Mouse (Mus musculus): ENCODE measurements at regions not wholly inside any gene's neighbourhood (a gene's known extent, or its start where the extent isn't known, plus 50 kb on each side); places are given as distances from the start of the nearest gene placed in this dataset.

DNA sequence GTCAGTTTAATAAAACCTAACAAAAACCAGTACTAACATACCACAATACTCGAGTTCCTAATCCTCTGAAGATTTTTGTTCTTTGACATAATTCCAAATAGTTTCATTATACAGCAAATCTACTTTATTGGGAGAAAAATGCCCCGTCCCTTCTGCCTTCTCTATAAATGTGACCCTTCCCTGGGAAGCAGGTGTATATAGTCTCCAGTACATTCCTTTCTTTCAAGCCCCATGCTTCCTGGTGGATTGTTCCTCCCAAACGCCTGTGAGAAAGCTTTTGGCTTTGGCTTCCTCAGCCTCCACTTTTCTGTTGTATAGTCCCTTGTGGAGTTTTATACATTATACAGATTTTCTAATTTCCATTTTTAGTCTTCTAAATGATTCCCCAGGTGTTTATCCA is 1001.8 kb upstream of the Tenm3 start:
- DNase-seq = no peak

DNA sequence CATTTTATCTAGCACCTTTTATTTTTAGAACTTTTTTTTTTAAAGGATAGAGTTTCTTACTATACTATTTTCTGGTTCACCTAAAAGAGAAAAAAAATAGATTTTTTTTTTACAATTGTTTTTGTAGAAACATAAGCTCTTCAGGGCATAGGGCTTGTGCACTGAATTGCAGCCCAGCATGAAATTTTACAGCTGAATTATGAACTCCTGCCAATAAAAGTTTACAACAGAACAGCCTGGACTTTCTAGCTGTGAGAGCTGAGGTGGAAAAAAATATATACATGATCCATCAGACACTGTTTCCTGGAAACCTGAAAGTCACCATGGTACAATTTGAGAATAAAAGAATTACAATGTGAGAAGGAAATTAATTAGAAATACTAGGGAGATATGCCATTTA is 988.2 kb upstream of the Tenm3 start:
- DNase-seq = no peak

DNA sequence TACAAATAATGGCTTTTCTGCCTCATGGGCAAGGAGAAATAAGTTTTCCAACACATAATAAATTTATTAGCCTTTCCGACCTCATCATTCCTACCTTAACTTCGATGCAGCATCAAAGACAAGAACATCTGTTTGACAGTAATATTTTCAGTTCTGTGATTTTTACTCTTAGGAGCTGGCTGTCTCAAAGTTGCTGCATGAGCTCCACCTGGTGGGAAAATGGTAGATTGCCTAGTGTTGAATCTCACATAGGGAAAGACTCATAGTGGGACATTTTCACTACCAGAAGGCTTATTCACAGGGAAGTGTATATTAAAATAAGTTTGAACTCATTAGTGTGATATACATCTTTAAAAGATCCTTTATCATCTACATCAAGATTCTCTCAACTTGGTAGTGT is 985.6 kb upstream of the Tenm3 start:
- peak; percentile 59 for DNase-seq

DNA sequence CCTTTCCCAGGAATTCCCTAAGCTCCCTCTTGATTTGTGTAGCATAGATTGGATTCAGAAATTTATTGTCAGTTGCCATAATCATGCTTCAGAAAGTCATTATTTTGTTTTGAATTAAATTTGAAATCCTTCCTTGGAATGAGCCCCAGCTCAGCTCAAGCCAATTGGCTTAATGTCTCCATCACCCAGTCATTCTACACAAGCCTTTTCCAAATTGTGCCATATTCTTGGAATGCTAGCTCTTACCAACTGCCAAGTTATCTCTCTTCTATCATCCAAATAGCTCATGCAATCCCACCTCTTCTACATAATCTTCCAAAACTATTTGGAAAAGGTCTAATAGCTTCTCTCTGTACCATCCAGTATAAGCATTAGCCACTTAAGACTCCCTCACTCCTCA is 982.5 kb upstream of the Tenm3 start:
- no peak for DNase-seq

DNA sequence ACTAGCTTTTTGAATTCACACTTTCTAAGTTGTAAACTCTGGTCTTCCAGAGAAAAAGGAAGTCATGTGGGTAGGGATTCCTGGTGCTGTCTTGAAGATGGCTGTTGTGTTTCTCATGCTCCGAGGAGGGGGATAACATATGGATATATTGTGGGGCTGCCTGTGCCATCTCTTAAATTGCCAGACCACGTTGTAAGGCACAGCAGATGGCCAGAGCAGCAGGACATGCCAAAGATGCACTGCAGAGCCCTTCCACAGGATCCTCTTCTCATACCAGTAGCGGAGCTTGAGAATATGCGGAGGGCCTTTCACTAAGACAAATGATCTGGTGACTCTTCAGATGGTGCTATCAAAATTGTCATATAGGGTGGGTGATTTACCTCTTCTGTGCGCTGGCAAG is 981.2 kb upstream of the Tenm3 start:
- DNase-seq = no peak

DNA sequence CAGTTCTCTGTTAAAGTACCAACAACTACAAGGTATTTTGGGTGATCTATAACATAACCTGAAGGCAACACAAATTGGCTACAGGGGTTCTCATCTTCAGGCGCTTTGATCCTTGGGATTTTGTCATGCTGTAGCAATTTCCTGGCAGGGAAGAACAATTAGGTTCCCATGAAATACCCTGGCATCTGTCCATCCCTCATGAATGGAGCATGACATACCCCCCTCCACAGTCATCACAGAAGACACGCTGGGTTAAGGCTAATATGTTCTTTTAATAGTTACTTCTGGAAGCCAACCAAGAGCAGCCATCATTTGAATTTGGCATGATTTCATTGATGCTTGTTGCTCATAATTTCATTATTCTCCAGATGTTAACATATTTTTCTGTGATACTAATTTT is 979.0 kb upstream of the Tenm3 start:
- DNase-seq = no peak

DNA sequence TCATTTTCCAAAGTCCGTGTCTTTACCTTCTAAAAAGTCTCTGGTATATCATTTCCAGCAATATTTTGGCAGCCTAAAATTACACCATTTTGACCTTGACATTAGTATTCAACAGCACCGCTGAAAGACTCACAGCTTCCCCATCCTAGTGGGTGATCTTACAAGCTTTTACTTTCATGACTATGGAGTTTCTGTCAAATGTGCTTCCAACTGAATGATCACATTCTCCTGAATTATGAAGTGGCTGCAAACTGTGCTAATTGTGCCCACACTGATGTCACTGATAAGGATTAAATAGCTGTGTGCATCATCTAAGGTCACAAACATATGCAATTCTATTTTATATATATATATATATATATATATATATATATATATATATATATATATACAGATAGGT is 955.5 kb upstream of the Tenm3 start:
- no peak for DNase-seq

DNA sequence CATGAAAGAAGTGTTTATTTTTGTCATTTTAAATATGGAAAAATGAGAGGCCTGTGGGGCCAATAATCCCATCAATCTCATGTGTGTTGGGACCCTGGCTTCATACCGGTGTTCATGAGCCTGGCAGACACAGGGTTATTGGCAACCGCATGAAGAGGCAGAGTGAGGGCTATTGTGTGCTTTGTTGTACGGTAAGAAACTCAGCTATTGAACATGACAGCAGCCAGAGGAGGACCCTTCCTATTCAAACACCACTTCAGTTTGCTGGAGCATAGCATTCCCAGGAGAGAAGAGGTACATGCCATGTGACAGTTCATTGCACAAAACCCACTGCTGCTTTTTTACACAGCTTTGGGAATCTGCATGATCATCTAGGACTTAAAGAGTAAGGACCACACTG is 953.0 kb upstream of the Tenm3 start:
- DNase-seq = no peak

DNA sequence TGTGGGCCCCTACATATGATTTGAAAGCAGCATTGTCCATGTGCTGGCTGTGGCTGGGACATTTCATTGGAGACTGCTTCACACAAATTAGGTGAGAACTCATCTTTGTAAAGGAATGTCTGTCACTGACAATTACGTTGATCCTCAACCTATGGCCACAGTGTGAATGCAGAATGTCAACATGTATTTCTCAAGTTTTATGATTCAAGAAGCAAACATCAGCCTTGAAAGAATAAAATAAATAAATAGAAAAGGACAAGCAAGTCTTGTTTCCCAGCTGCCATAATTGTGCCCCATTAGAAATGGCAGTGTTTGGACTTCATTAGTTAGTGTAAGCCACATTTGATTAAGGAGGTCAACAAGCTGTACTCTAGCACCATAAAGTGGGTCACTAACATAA is 950.7 kb upstream of the Tenm3 start:
- DNase-seq = no peak

DNA sequence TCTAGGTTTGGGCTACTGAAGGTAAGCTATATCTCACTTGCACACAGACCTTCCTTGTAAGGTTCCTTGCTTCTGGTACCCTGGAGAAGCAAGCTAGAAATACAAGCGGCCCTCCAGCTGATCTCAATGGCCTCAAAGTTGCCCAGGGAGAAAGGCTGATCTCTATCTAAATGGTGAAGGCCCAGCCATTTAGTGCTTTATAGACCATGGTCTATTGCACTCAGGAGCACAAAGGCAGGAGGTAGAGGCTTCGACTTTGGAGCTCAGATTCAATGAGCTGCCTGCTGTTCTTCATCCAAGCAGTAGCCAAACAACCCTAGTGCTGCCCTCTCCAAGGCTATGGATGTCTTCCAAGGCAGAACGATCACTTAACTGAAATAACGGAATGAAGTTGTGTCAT is 926.1 kb upstream of the Tenm3 start:
- DNase-seq = no peak

DNA sequence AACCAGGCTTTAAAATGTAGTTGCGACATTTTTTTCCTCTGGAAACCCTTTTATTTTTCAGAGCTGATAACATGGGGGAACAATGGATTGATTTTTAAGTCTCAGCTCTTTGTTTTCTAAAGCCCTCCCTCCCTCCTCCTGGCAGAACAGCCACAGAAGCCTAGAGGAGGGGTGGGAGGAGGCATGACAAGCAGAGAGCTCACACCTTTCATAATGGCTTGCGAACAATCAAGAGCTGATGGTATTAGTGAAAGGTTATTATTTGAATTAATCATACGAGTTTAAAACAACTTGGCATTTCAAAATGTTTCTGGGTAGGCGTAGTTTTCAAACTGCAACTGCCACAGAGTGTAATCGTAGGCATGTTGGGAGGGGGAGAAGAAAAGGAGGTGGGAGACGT is 894.3 kb upstream of the Tenm3 start:
- DNase-seq = peak; percentile 7

DNA sequence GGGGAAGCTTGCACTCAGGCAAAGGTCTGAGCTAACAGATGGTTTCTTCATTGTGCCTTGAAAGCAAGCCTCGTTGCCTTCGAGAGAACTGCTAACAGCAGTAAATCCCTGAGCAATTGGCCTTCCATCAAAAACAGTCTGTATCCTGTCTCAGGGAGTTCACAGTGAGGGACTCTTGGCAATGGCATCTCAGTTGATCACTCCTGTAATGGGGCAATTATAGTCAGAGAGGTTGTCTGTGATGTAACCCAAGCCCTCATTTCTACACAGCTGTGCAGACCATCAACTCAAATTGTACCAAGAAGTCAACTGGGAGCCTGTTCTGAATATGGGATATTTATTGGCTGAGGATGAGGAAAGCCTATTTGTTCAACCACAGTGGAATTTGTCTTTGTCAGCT is 885.4 kb upstream of the Tenm3 start:
- no peak for DNase-seq

DNA sequence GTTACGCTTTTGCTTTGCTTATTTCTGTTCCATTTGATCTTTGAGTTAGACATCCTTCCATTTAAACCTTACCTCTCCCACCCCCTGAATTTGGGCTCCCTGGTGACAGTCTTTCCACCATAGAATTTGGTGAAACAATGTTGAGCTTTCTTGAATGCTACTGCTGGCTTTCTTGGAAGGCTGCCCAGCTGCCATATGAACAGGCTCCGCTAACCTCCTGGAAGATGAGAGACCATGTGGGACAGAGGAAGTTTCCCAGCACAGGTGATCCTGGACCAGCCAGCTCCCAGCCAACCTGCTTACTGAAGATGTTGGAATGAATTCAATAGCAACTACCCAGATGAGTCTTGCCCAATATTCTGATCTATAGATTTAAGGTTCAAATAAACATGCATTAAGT is 868.6 kb upstream of the Tenm3 start:
- no peak for DNase-seq

DNA sequence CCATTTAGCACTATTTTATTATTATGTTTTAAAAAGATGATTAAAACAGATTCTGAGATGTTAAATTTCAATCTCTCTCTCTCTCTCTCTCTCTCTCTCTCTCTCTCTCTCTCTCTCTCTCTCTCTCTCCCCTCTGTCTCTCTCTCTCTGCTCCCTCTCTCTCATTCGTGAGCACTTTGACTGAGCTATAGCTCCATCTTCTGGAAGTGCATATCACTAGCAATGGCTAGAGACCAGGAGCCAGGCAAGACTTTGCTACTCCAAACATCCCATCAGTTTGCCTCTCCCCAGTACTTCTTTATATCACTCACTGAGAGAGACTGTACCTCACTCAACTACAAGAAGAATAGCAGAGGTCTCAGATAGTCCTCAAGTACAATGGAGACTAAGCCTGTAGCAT is 865.0 kb upstream of the Tenm3 start:
- DNase-seq = peak; percentile 18

DNA sequence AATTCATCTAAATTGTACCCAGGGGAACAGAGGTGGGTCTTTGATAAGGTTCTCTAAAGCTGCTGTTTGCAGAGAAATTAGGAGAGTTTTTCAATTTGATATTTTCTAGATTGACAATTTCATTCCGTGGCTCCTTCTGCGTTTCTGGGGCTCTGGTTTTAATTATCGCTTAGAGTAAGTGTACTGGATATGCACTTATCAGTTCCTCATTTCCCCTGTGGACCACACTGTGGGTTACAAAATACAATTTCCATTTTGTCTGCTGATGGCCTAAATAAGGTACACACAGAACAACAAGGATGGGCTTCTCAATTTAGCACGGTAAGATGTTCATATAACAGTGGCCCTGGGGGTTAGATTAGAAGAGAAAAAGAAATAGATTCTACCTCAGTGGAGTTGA is 855.3 kb upstream of the Tenm3 start:
- DNase-seq = no peak

DNA sequence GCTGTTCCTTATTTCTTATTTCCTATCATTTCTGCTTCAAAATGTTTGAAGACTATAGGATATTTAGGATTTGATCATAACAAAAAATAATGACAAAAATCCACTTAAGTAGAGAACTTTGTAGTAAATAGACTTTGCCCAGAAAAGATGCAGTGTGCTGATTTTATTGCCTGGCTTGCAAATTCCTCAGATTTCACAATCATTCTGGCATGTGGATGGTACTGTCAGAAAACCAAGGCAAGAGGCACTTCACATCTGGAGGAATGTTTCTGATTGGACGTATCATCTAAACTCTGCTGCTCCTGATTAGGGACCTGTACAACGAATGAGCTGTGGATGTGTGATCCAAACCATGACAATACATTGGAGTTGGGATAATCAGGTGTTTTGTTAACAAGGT is 853.0 kb upstream of the Tenm3 start:
- DNase-seq = no peak

Measured in right cerebral cortex, adult 18-20 months (tissue).